Mouse (Mus musculus): ENCODE results near the gene Fank1. TPM values are rescaled to one million over a fixed set of nuclear protein-coding genes. Genes with fewer than 3 reads are reported as not detected.

Fank1 gene
- 0.52 and 0.75 TPM in 2 replicates for polyA plus RNA-seq (2014; fragmentation: Nextera tagmentation; extraction: Ambion mirVana)

DNA sequence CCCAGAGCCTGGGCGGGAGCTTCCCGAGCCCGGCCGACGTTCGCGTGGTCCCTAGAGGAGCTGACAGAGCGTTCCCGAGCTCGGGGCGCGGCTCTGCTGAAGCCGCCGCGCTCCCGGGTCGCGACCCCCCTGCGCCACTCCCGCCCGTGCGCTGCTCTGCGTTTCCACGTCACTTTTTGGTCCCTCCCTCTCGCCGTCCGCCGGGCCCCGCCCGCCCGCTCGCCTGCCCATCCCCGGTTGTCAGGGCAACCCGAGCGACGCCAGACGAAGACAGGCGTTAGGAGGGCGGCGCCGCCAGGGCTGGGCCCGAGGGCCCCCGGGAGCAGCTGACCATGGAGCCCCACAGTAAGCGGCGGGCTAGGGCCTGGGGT lies at the start of gene Fank1:
Gene Fank1 (plus strand): TSS at position 236 of the 371 bp plus-strand sequence.
- Histone ChIP-seq H3K9ac (replicated peaks; ENCODE audit: low read length) (peak within 1 kb of the TSS; percentile 75), H3K36me3 (replicated peaks; ENCODE audit: control insufficient read depth, insufficient read depth, low read depth, low read length) (no peaks in the 10 kb centered on the region), H3K4me3 (ENCODE audit: low read depth, low read length) (peak within 1 kb of the TSS; percentile 83), H3K9me3 (replicated peaks; ENCODE audit: control insufficient read depth, low read length) (no peaks in the 10 kb centered on the region), H3K27ac (replicated peaks; ENCODE audit: low read depth, low read length) (no peak within 1 kb of the TSS), H3K4me1 (ENCODE audit: control insufficient read depth, insufficient read depth, low read length) (peaks cover 2% of the 10 kb centered on the region; the same call in 1 of the 2 replicates), H3K27me3 (ENCODE audit: control insufficient read depth, insufficient read depth, low read length) (no peaks in the 10 kb centered on the region), H3K4me2 (ENCODE audit: low read depth, low read length) (peak within 1 kb of the TSS; percentile 94)
- DNase-seq (ENCODE audit: low spot score) (peak; percentile 89), ATAC-seq (replicated peaks; ENCODE audit: insufficient number of reproducible peaks, low FRiP score, low TSS enrichment, low read depth) (peak; percentile 90)
- under 1% methylated on average over 44 of the region's 45 CpGs for WGBS

DNA sequence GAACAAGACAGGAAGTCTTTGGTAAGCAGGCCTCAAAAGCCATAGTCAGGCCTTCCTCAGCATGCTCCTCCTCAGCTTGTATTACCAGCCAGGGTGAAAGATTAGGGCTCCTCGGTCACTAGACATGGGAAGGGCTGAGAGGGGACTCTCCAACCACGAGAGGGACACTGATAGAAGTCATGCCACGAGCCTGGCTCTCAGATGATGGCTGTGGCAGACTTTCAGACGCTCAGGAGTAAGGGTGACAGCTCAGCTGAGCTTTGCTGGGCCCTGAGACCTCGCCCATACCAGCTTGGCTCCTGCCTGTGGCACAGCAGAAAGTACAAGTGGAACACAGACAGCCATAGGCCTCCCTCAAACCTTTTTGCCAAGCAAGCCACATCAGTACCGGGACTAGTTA lies 49.6 kb upstream of the Fank1 start:
- 78% methylated on average over 6 of the region's 6 CpGs for WGBS
- no peaks in the 10 kb centered on the region for H3K9me3 ChIP-seq (replicated peaks; ENCODE audit: control insufficient read depth, low read length)
- H3K4me3 ChIP-seq (ENCODE audit: low read depth, low read length) = no peak overlapping the region
- H3K27ac ChIP-seq (replicated peaks; ENCODE audit: low read depth, low read length) = no peak overlapping the region
- ATAC-seq (replicated peaks; ENCODE audit: insufficient number of reproducible peaks, low FRiP score, low TSS enrichment, low read depth) (no peak), DNase-seq (ENCODE audit: low spot score) (no peak)
- H3K36me3 ChIP-seq (replicated peaks; ENCODE audit: control insufficient read depth, insufficient read depth, low read depth, low read length) = no peaks in the 10 kb centered on the region; the same call in 1 of the 2 replicates
- H3K4me2 ChIP-seq (ENCODE audit: low read depth, low read length) = no peak overlapping the region
- no peaks in the 10 kb centered on the region for H3K27me3 ChIP-seq (ENCODE audit: control insufficient read depth, insufficient read depth, low read length)
- H3K9ac ChIP-seq (replicated peaks; ENCODE audit: low read length) = no peak overlapping the region
- no peaks in the 10 kb centered on the region for H3K4me1 ChIP-seq (ENCODE audit: control insufficient read depth, insufficient read depth, low read length)

DNA sequence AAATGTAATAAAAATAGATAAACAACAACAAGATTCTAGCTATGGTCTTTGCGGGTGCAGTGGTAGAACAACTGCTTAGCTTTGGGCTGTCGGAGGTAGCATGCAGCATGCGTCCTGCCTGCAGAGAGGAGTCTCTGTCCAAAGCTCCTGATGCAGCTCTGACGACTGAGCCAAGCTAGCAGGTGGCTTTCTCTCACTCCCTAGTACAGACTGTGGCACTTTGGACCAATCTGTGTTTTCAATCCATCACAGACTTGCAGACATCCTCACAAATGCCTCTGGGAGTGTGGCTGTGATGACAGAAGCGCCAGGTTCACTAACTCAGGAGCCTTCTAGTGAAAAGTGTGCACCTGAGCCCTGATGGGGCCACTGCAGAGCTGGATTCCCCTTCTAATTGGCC lies 47.3 kb upstream of the Fank1 start:
- Histone ChIP-seq H3K9me3 (replicated peaks; ENCODE audit: control insufficient read depth, low read length) (no peaks in the 10 kb centered on the region), H3K4me1 (ENCODE audit: control insufficient read depth, insufficient read depth, low read length) (no peaks in the 10 kb centered on the region), H3K4me3 (ENCODE audit: low read depth, low read length) (no peak overlapping the region), H3K4me2 (ENCODE audit: low read depth, low read length) (no peak overlapping the region), H3K36me3 (replicated peaks; ENCODE audit: control insufficient read depth, insufficient read depth, low read depth, low read length) (no peaks in the 10 kb centered on the region), H3K9ac (replicated peaks; ENCODE audit: low read length) (no peak overlapping the region), H3K27me3 (ENCODE audit: control insufficient read depth, insufficient read depth, low read length) (no peaks in the 10 kb centered on the region), H3K27ac (replicated peaks; ENCODE audit: low read depth, low read length) (no peak overlapping the region)
- 77% methylated on average over 5 of the region's 5 CpGs for WGBS
- DNase-seq (ENCODE audit: low spot score) (no peak), ATAC-seq (replicated peaks; ENCODE audit: insufficient number of reproducible peaks, low FRiP score, low TSS enrichment, low read depth) (no peak)

DNA sequence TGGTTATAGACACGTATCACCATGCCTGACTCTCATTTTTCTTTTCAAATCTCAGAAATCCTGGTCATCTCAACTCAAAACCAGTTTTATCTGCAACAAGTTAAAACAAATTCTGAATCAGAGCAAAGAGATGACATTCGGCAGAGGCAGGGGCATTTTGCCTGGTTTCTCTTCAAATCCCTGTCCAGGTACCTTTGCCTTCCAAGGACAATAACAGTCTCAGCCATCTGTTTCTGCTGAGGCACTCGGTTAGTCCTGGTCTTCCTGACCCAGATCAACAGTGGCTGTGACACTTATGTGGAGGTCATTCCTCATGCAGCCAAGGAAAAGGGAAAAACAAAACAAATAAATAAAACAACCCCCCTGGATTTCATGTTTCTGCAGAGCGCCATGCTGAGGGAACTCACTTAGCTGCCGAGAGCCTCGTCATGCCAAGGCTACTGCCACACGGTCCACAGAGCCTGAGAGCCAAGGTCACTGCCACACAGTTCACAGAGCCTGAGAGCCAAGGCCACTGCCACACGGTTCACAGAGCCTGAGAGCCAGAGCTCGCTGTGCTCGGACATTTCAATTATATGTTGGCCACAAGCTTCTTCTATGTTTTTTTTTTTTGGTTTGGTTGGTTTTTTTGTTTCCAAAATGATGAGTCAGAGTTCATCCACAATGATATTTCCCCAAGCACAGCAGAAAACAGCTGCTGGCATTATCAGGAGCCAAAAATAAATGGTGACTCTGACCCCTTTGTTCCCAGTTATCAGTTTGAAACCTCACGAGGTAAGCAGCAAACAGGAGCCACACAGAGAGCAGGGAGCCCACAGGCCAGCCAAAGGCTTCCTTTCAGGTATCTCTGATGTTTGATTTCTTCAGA lies 46.1 kb upstream of the Fank1 start:
- Histone ChIP-seq H3K4me1 (ENCODE audit: control insufficient read depth, insufficient read depth, low read length) (no peaks in the 10 kb centered on the region), H3K4me3 (ENCODE audit: low read depth, low read length) (no peak overlapping the region), H3K27me3 (ENCODE audit: control insufficient read depth, insufficient read depth, low read length) (no peaks in the 10 kb centered on the region), H3K4me2 (ENCODE audit: low read depth, low read length) (no peak overlapping the region), H3K9me3 (replicated peaks; ENCODE audit: control insufficient read depth, low read length) (no peaks in the 10 kb centered on the region), H3K36me3 (replicated peaks; ENCODE audit: control insufficient read depth, insufficient read depth, low read depth, low read length) (no peaks in the 10 kb centered on the region), H3K9ac (replicated peaks; ENCODE audit: low read length) (no peak overlapping the region), H3K27ac (replicated peaks; ENCODE audit: low read depth, low read length) (no peak overlapping the region)
- 85% methylated on average over 11 of the region's 11 CpGs for WGBS
- DNase-seq (ENCODE audit: low spot score) (no peak), ATAC-seq (replicated peaks; ENCODE audit: insufficient number of reproducible peaks, low FRiP score, low TSS enrichment, low read depth) (no peak)

DNA sequence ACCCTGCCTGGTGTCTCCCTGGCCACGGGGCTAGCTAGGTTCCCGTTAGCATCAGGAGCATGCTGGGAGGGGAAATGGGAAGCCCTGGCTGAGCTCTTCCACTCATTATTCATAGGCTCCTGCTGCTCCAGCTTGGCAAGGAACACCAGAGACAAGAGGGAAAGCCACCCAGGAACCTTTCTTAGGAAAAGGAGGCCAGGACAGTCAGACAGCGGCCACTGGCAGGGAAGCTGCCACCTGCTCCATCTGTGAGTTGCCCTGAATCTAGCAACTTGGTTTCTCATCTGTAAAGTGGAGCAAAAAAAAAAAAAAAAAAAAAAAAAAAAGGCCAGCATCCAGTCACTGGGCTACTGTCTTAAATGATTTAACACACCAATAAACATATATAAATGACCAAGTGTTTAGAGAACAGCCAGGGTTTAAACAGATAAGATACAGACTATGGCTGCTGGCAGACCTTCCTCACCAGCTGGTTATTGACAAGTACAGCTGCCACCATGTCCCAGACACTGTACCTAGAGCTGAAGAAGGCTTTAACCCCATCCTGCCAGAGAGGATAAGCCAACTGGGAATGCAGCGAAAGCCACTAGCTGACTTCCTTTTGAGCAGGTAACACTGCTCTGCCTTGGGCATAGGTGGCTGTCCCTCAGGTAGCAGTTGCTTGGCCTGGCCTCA lies 44.6 kb upstream of the Fank1 start:
- H3K9ac ChIP-seq (replicated peaks; ENCODE audit: low read length) = no peak overlapping the region
- no peaks in the 10 kb centered on the region for H3K27me3 ChIP-seq (ENCODE audit: control insufficient read depth, insufficient read depth, low read length)
- no peak overlapping the region for H3K27ac ChIP-seq (replicated peaks; ENCODE audit: low read depth, low read length)
- DNase-seq (ENCODE audit: low spot score) = no peak
- 77% methylated on average over 4 of the region's 4 CpGs for WGBS
- no peak overlapping the region for H3K4me2 ChIP-seq (ENCODE audit: low read depth, low read length)
- no peaks in the 10 kb centered on the region for H3K36me3 ChIP-seq (replicated peaks; ENCODE audit: control insufficient read depth, insufficient read depth, low read depth, low read length)
- no peaks in the 10 kb centered on the region for H3K4me1 ChIP-seq (ENCODE audit: control insufficient read depth, insufficient read depth, low read length)
- no peak overlapping the region for H3K4me3 ChIP-seq (ENCODE audit: low read depth, low read length)
- no peaks in the 10 kb centered on the region for H3K9me3 ChIP-seq (replicated peaks; ENCODE audit: control insufficient read depth, low read length)
- ATAC-seq (replicated peaks; ENCODE audit: insufficient number of reproducible peaks, low FRiP score, low TSS enrichment, low read depth) = no peak

DNA sequence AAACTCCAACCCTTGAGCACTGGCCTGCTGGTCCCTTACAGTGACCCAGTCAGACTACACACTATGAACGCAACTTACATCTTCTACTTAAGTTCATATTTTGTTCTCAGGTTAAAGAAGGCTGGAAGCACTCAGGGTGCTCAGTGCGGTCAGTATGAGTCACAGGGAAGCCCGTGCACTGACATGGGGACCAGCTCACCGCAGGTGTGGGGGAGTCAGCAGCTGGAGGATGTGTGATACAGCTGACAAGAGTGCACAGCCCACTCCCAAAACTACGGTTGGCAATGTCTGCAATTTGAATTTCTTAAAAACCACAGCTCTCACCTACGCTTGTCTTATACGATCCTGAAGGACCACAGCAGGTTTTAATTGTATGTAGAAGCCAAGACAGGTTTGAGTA lies 36.1 kb upstream of the Fank1 start:
- WGBS = 93% methylated on average over 7 of the region's 7 CpGs
- H3K9me3 ChIP-seq (replicated peaks; ENCODE audit: control insufficient read depth, low read length) = no peaks in the 10 kb centered on the region
- no peaks in the 10 kb centered on the region; the same call in 1 of the 2 replicates for H3K36me3 ChIP-seq (replicated peaks; ENCODE audit: control insufficient read depth, insufficient read depth, low read depth, low read length)
- H3K9ac ChIP-seq (replicated peaks; ENCODE audit: low read length) = no peak overlapping the region
- no peak for DNase-seq (ENCODE audit: low spot score)
- ATAC-seq (replicated peaks; ENCODE audit: insufficient number of reproducible peaks, low FRiP score, low TSS enrichment, low read depth) = no peak
- no peak overlapping the region for H3K27ac ChIP-seq (replicated peaks; ENCODE audit: low read depth, low read length)
- H3K4me3 ChIP-seq (ENCODE audit: low read depth, low read length) = no peak overlapping the region
- no peaks in the 10 kb centered on the region for H3K27me3 ChIP-seq (ENCODE audit: control insufficient read depth, insufficient read depth, low read length)
- H3K4me1 ChIP-seq (ENCODE audit: control insufficient read depth, insufficient read depth, low read length) = no peaks in the 10 kb centered on the region
- no peak overlapping the region for H3K4me2 ChIP-seq (ENCODE audit: low read depth, low read length)

DNA sequence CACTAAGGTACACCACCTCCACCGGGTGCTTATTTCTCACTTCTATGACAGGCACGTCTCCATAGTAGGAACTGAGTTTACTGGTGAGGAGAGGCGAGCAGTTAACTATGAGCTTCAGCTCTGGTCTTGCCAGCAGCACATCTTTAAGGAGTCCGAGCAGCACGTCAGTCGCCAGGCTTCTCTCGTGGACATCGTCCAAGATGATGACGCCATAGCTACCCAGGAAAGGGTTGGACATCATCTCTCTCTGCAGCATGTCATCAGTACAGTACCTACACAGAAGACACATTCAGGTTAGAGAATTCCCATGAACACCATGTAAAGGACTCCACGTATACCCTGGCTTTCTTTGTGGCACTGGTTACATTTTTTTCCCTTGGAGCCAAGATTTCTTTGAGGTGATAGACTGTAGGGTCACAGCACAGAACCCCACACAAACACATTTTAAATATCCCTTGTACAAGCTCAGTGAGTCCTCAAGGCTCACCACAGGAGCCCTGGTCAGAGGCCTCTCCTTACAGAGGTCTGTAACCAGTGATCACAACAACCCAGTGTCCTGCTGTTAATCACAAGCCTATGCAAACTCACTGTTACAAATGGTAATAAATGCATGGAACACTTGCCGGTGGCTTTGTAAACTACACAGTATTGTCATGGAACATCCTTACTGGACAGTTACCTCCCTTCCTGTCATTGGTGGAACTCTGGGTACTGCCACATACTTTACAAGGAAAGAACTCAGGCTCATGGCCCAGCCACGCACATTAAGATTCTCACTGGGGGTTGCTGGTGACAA lies 33.9 kb upstream of the Fank1 start:
- H3K27ac ChIP-seq (replicated peaks; ENCODE audit: low read depth, low read length) = no peak overlapping the region
- ATAC-seq (replicated peaks; ENCODE audit: insufficient number of reproducible peaks, low FRiP score, low TSS enrichment, low read depth) (no peak), DNase-seq (ENCODE audit: low spot score) (no peak)
- H3K36me3 ChIP-seq (replicated peaks; ENCODE audit: control insufficient read depth, insufficient read depth, low read depth, low read length) = no peaks in the 10 kb centered on the region; the same call in 1 of the 2 replicates
- no peak overlapping the region for H3K4me2 ChIP-seq (ENCODE audit: low read depth, low read length)
- no peaks in the 10 kb centered on the region for H3K27me3 ChIP-seq (ENCODE audit: control insufficient read depth, insufficient read depth, low read length)
- H3K9ac ChIP-seq (replicated peaks; ENCODE audit: low read length) = no peak overlapping the region
- no peaks in the 10 kb centered on the region for H3K4me1 ChIP-seq (ENCODE audit: control insufficient read depth, insufficient read depth, low read length)
- no peak overlapping the region for H3K4me3 ChIP-seq (ENCODE audit: low read depth, low read length)
- H3K9me3 ChIP-seq (replicated peaks; ENCODE audit: control insufficient read depth, low read length) = no peaks in the 10 kb centered on the region
- 89% methylated on average over 12 of the region's 12 CpGs for WGBS
